Mouse (Mus musculus) mature B cell (primary cell): ENCODE results near the gene 4833420G17Rik.
"Not testable (repeated sequence)": the region's sequence is repeated elsewhere in the genome, so short reads cannot be mapped to it uniquely, and the experiment has no call there.

Experiments used
- in situ Hi-C: fragments of 300-500 bp; cut with MboI; formaldehyde crosslinking; loops from 2 replicates; pipeline ENCODE4 v1.14.3; 2019

Gene 4833420G17Rik

DNA sequence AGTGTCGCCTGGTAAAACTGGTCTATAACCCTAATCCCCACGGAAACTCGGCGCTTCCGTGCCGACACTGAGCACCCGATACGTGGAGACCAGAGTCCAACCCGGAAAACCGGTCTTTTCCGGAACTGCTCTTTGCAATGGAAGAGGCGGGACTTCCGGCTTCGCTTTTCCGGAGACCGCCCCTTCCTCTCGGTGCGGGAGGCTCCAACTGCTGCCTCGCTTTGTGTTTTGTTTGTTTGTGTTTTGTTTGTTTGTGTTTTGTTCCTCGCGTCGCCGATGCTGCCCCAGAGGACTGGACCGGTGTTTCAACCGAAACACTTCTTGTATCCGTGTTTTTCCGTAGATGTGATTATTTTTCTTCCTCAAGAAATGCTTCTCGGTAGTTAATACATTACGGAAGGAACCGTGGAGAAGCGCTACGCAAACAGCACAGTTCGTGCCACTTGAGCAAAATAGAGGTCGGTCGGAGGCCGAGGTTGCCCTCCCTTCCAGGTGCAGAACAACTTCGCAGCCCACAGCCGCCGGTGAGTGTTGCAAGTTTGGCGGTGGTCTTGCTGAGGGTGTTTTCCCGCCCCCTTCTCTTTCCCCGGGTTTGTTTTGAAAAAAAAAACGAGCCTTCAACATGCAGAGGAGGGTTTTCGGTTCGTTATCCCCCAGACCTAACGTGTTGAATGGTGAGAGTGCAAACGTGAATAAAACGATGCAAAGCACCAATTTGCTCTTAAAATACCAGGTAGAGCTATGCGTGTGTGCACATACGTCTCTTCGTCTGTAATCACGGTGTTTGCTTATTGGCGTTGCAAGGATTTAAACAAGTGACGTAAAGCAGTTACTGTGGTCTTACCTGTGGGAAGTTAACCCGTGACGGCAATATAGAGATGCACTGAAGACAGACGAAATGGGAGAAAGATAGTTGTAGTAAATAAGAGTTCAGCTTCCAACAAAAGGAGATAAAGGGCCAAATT lies at the start of gene 4833420G17Rik:
TSS of gene 4833420G17Rik (plus strand) at position 173 of the 965 bp plus-strand sequence.
- in situ Hi-C loops: no loop called here

DNA sequence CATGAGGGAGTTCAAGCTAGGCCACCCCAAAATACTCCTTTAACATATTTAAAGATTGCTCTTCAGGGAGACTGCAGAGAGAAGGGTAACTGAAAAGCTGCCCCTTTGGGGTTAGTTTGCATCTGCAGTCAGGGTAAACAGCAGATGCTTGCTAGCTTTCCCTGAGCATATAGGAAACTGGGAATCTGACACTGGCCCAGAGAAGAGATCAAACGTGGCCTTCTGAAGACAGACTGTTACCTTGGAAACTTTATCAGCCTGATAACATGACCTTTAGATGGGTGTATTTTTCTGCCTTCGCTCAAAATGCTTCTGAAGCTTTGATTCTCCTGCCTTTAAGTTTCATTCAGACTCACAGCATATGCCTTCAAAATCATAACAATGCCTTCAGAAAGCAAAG lies 49.5 kb upstream of the 4833420G17Rik start:
- in situ Hi-C loops: no loop called here

DNA sequence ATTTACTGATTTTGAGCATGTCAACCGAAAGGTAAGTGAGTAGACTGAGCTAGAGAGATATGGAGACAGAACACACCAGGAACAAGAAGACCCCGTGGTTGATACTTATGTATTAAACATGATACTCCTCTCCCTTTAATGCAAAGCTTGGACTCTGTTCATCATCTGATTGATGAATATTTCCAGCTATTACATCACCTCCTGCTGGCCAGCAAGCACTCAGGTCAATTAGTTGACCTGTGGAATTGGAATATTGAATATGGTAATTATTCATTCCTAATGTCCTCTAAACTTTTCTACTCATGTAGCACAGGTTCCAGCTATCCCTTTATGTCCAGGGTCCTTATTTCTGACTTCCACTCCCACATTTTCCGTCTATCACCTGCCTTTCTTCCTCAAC lies 44.1 kb upstream of the 4833420G17Rik start:
- in situ Hi-C loops: no loop called here

- in situ Hi-C loops: no loop called here
Observed at GRCm38 (mm10) chr13:119430164-119430563, 32.4 kb upstream of the 4833420G17Rik start.

GRCm38 (mm10) chr13:119432041-119432440 lies 30.5 kb upstream of the 4833420G17Rik start:
- in situ Hi-C loops: no loop called here

DNA sequence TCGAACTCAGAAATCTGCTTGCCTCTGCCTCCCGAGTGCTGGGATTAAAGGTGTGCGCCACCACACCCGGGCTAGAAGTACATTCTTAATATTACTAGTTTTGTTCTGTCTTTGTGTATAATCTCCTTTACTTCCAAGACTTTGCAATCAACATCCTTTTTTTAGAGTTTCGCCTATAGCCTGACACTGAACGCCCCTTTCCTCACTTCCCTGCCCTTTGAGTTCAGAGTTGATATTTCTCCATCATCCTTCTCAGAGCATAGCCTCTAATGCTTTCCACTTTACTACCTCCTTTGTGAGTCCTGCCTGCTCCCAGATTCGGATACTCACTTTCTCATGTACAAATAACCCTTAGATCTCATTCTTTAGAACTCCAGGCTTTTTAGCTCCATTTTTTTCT lies 28.2 kb upstream of the 4833420G17Rik start:
- in situ Hi-C loops: no loop called here

- in situ Hi-C loops: no loop called here
Observed at GRCm38 (mm10) chr13:119442244-119442643, 20.3 kb upstream of the 4833420G17Rik start.

DNA sequence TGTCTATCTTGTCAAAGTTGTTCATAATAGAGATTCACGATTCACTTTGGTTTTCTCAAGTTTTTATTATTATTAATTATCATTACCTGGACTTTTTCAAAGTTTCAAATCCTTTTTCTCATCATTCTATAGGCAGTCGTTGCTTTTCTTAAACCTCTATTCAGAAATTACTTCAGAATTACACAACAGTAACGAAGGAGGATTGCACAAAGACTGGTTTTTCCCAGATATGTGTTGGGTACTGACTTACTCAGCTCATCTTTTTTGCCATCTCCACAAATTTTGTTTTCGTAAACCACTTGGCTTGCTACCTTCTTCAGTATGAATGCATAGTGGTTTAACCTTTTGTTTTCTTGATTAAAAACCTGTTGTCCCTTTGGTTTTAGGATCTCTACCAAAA lies 9.0 kb upstream of the 4833420G17Rik start:
- in situ Hi-C loops: no loop called here

GRCm38 (mm10) chr13:119455082-119455481 lies 7.5 kb upstream of the 4833420G17Rik start:
- in situ Hi-C loops: no loop called here

DNA sequence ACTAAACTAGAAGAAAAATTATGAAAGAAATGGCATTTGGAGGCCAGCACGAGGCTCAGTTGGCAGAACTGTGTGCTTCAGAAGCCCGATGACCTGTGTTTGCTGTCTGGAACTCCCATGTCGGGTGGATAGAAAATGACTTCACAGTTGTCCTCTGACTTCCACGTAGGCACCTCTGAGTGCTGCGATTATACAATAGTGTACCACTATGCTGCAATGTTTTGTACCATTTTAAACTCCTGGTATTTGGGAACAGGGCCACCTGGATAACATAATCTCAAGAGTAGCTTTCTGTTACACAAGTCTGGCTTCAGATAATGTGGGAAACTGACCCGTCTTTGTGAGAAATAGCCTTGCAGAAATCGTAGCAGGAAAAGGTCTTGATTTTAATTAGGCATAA lies 6.2 kb upstream of the 4833420G17Rik start:
- in situ Hi-C loops: no loop called here

GRCm38 (mm10) chr13:119461900-119462595 lies 520 bp upstream of the 4833420G17Rik start:
- in situ Hi-C loops: no loop called here

- in situ Hi-C loops: no loop called here
Observed at GRCm38 (mm10) chr13:119476631-119477030, 14.1 kb downstream of the 4833420G17Rik start.

DNA sequence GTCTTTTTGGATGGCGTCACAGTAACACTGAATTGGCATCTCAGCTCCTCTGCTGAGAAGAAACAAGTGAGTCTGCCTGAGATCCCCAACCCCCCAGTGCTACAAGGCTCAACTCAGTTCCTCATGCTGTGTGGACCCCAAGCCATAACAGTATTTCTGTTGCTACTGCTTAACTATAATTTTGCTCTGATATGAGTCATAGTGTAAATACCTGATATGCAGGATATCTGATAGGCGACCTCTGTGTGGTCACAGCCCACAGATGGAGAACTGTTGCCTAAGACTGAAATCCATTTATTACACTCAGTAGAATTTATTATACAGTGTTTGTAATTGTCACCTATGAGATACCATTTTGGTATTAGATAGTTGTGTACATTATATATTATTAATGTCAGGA lies 15.2 kb downstream of the 4833420G17Rik start:
- in situ Hi-C loops: no loop called here

GRCm38 (mm10) chr13:119487354-119487753 lies 24.8 kb downstream of the 4833420G17Rik start:
- in situ Hi-C loops: no loop called here

DNA sequence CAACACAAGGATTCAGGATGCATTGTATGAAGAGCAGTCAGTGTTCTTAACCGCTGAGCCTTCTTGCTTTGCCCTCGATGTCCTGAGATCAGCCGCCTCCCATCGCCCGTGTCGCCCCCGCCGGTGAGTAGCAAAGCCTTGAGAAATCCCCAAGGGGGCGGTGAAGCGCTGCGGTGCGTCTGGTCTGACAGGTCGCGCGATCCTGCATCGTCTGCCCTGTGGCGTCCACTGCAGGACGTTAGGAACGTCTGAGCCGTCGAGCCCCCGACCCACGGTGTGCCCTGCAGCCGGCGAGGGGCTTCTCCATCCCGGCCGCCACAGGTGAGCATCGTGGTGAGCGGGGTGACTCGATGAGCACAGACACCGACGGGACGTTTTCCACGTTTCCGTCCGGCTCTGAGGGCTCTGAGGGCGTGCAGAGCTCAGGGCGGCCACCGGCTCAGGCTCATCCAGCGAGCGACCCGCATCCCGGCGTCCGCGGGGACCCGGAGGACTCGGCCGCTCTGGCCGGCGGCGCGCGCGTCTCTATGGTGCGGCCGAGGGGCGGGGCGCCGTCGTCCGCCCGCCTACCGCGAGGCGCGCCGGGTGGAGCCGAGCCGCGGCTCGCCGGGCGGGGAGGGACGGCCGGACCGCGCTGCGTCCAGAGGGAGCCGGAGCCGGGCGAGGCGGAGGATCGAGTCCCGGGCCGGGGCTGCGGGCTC lies 25.5 kb downstream of the 4833420G17Rik start, which contains the start of the genes Tmem267 and 3110070M22Rik:
TSS of gene Tmem267 (plus strand) at position 160 of the 701 bp plus-strand sequence.
TSS of gene 3110070M22Rik (minus strand) at position 504 of the 701 bp plus-strand sequence.
- in situ Hi-C loops: no loop called here

DNA sequence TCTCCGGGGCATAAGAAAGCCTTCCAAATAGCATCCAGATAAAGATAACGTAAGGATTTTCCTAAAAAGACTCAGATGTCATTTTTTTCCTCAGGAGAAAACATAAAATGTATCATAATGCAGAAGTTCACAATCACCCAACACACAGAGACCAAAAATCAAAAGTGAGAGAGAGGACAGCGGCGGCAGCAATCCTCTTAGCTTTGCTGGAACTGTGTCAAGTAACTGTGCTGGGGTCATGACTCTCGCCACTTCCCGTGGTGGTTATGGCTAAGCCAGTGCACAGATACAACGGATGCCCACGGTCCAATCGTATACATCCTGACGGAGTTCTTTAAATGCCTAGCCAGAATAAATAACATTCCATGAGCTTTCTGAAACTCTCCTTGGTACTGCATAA lies 29.5 kb downstream of the 4833420G17Rik start:
- in situ Hi-C loops: not testable (repeated sequence)

DNA sequence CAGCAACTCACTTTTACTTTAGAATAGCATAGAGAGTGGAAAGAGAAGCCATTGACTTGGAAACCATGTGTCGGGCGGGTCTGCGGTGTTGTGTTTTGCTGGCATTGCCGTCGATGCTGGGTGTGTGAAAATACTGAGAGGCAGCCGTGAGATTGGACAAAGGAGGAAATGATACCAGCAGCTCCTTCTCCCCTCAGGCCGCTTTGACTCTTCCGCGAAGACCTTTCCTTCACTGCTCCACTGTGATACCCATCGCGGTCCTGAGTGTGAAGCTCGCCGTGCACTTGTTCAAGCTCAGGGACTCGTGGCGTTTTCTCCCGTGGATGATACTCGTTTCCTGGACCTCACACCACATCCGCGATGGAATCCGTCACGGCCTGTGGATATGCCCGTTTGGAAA lies 32.4 kb downstream of the 4833420G17Rik start:
- in situ Hi-C loops: not testable (repeated sequence)
